Mouse (Mus musculus): Measurements from ENCODE around the gene Pramef17. TPM values are rescaled to one million over a fixed set of nuclear protein-coding genes. Genes with fewer than 3 reads are reported as not detected.
"Not testable (repeated sequence)": the region's sequence is repeated elsewhere in the genome, so short reads cannot be mapped to it uniquely, and the experiment has no call there.

The Pramef17 gene
- polyA plus RNA-seq (2014; fragmentation: Nextera tagmentation; extraction: Ambion mirVana), result not detected in 2 replicates

DNA sequence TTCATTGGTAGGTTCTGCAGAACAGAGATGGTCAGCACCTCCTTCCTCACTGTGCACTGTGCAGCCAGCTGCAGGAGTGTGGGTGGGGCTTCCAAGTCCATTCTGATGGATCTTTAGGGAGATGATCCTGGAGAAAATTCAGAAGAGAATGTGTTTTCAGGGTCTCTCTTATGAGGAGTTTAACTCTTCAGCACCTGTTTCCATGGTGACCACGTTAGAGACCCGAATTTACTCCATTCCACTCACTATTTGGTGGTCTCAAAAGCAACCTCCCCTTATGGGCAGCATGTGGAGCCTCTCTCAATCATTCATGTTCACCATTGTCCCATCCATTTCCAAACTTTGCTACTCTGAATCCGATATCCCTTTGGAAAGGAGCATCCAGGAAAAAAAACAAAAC, at the start of gene Pramef17:
Gene Pramef17 (minus strand): TSS at position 101 of the 400 bp plus-strand sequence.
- H3K4me2 ChIP-seq (replicated peaks); H3K27me3 ChIP-seq (ENCODE audit: control insufficient read depth, insufficient read depth, low read length); H3K27ac ChIP-seq; H3K4me3 ChIP-seq (replicated peaks; ENCODE audit: low read length); ATAC-seq (ENCODE audit: low FRiP score); DNase-seq (ENCODE audit: low spot score); H3K9ac ChIP-seq; H3K36me3 ChIP-seq (replicated peaks; ENCODE audit: control insufficient read depth, insufficient read depth); H3K4me1 ChIP-seq (replicated peaks; ENCODE audit: control insufficient read depth, insufficient read depth, low read length): not testable (repeated sequence)
- peaks cover 10% of the 10 kb centered on the region; the same call in 1 of the 2 replicates for H3K9me3 ChIP-seq (ENCODE audit: control insufficient read depth, low read length)
- WGBS, result 70% methylated on average over 3 of the region's 3 CpGs

DNA sequence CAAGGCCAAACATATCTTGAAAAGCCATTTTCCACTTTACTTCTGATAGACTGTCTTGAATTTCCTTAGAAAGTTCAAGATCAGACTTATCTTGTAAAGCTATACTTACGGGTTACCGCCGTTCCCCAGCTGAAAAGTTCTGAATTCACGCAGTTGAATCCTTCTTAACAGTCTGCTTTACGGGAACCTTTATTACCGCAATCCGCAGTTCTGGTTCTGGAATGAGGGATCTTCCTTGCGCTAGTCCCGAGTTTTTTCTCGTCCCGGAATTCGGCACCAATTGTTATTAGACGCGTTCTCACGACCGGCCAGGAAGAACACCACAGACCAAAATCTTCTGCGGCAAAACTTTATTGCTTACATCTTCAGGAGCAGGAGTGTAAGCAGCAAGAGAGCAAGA, 6.0 kb downstream of the Pramef17 start:
- not testable (repeated sequence) for H3K9ac ChIP-seq; ATAC-seq (ENCODE audit: low FRiP score); H3K4me1 ChIP-seq (replicated peaks; ENCODE audit: control insufficient read depth, insufficient read depth, low read length); H3K4me2 ChIP-seq (replicated peaks); DNase-seq (ENCODE audit: low spot score); H3K27ac ChIP-seq; H3K9me3 ChIP-seq (ENCODE audit: control insufficient read depth, low read length); H3K27me3 ChIP-seq (ENCODE audit: control insufficient read depth, insufficient read depth, low read length); H3K4me3 ChIP-seq (replicated peaks; ENCODE audit: low read length); H3K36me3 ChIP-seq (replicated peaks; ENCODE audit: control insufficient read depth, insufficient read depth)
- WGBS, result 98% methylated on average over 13 of the region's 17 CpGs

DNA sequence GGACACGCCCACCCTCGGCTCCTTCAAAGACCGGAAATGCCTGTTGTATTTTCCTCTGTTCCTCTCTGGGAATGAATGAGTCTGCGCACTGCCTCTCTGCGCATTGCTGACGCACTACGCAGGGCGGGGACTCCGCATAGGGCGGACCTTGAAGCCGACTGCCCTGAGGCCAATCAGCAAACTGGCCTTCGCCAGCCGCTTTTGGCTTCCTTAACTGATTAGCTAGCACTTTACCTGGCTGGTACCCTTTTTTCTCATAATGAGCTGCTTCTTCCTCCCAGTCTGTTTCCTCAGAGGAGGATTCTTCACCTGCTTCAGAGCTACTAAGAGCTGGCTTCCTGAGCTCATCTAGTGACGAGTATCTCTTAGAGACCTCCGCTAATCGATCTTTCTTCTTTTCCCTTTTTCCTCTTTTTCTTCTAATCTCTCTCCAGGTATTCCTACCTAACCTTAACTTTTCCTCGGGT, 6.7 kb downstream of the Pramef17 start:
- H3K36me3 ChIP-seq (replicated peaks; ENCODE audit: control insufficient read depth, insufficient read depth); ATAC-seq (ENCODE audit: low FRiP score); H3K27me3 ChIP-seq (ENCODE audit: control insufficient read depth, insufficient read depth, low read length); H3K9ac ChIP-seq; H3K4me3 ChIP-seq (replicated peaks; ENCODE audit: low read length); H3K27ac ChIP-seq; H3K9me3 ChIP-seq (ENCODE audit: control insufficient read depth, low read length); H3K4me2 ChIP-seq (replicated peaks); DNase-seq (ENCODE audit: low spot score); H3K4me1 ChIP-seq (replicated peaks; ENCODE audit: control insufficient read depth, insufficient read depth, low read length): not testable (repeated sequence)
- 94% methylated on average over 8 of the region's 17 CpGs for WGBS

DNA sequence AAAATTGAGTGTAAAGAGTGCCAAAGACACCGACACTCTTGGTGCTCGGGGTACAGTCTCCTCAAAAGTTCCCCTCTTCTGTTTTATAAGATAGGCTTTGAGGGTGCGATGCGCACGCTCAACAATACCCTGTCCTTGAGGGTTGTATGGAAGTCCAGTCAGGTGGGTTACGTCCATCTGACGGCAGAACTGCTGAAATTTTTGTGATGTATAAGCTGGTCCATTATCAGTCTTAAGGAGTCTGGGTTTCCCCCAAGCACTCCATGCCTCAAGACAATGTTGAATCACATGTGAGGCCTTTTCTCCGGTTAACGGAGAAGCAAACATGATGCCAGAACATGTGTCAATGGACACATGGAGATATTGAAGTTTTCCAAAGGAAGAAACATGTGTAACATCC, 8.4 kb downstream of the Pramef17 start:
- H3K36me3 ChIP-seq (replicated peaks; ENCODE audit: control insufficient read depth, insufficient read depth); H3K27ac ChIP-seq; ATAC-seq (ENCODE audit: low FRiP score); DNase-seq (ENCODE audit: low spot score); H3K4me1 ChIP-seq (replicated peaks; ENCODE audit: control insufficient read depth, insufficient read depth, low read length); H3K9me3 ChIP-seq (ENCODE audit: control insufficient read depth, low read length); H3K9ac ChIP-seq; H3K4me3 ChIP-seq (replicated peaks; ENCODE audit: low read length); H3K27me3 ChIP-seq (ENCODE audit: control insufficient read depth, insufficient read depth, low read length); H3K4me2 ChIP-seq (replicated peaks): not testable (repeated sequence)
- 90% methylated on average over 2 of the region's 9 CpGs for WGBS

DNA sequence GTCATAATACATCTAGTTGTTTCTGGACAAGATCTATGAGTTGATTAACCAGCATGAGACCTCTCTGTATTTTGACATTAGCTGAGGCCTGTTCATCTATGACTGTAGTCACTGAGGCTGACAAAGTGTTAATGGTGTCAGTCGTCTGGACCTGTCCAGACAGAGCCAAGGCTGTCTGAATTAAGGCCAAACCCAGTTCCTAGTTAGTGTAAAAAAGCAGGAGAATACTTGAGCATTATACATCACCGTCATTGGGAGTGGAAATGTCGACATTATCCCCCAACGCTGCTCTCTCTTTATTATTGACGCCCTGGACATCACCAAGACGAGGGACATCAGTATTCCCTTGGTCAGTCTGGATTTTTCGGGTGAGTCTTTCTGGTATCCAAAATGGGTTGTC, 9.0 kb downstream of the Pramef17 start:
- H3K4me1 ChIP-seq (replicated peaks; ENCODE audit: control insufficient read depth, insufficient read depth, low read length); H3K36me3 ChIP-seq (replicated peaks; ENCODE audit: control insufficient read depth, insufficient read depth); ATAC-seq (ENCODE audit: low FRiP score); H3K4me3 ChIP-seq (replicated peaks; ENCODE audit: low read length); H3K9me3 ChIP-seq (ENCODE audit: control insufficient read depth, low read length); H3K9ac ChIP-seq; H3K27me3 ChIP-seq (ENCODE audit: control insufficient read depth, insufficient read depth, low read length); H3K4me2 ChIP-seq (replicated peaks); DNase-seq (ENCODE audit: low spot score); H3K27ac ChIP-seq: not testable (repeated sequence)
- WGBS, result no CpG with 5 or more reads among the region's 7 CpGs

DNA sequence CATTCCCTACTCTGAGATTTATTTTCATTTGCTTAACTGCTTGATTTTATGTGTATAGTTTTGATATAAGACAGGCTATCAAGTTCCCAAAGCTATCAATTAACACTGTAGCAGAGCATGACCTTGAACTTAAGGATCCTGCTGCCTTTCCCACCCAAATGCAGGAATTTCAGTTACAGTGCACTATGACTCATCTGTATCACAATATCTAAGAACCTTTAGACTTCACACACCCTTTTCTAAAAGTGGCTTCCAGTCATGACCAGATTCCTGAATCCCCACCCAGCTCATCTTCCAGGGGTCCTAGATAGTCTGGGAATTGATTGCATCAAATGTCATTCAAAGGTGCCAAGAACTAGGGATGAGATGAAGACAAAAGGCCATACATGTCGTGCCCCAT, 10.7 kb downstream of the Pramef17 start:
- not testable (repeated sequence) for H3K4me1 ChIP-seq (replicated peaks; ENCODE audit: control insufficient read depth, insufficient read depth, low read length); DNase-seq (ENCODE audit: low spot score); H3K9ac ChIP-seq; H3K9me3 ChIP-seq (ENCODE audit: control insufficient read depth, low read length); H3K27ac ChIP-seq; ATAC-seq (ENCODE audit: low FRiP score); H3K4me3 ChIP-seq (replicated peaks; ENCODE audit: low read length); H3K36me3 ChIP-seq (replicated peaks; ENCODE audit: control insufficient read depth, insufficient read depth); H3K27me3 ChIP-seq (ENCODE audit: control insufficient read depth, insufficient read depth, low read length); H3K4me2 ChIP-seq (replicated peaks)
- 67% methylated on average over 1 of the region's 1 CpGs for WGBS

DNA sequence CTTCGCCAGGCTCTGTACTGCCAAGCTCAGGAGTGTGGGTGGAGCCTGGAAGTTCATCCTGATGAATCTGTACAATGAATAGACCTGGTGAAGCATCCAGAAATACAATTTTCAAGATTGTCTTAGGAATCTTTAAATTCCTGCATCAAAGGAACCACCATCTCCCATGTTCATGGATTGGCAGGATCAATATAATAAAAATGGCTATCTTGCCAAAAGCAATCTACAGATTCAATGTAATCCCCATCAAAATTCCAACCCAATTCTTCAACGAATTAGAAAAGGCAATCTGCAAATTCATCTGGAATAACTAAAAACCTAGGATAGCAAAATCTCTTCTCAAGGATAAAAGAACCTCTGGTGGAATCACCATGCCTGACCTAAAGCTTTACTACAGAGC, 27.3 kb downstream of the Pramef17 start, which contains the start of gene Gm13101:
Gene Gm13101 (minus strand): TSS at position 101 of the 400 bp plus-strand sequence.
- H3K4me1 ChIP-seq (replicated peaks; ENCODE audit: control insufficient read depth, insufficient read depth, low read length); H3K9me3 ChIP-seq (ENCODE audit: control insufficient read depth, low read length); H3K27me3 ChIP-seq (ENCODE audit: control insufficient read depth, insufficient read depth, low read length); ATAC-seq (ENCODE audit: low FRiP score); H3K9ac ChIP-seq; H3K36me3 ChIP-seq (replicated peaks; ENCODE audit: control insufficient read depth, insufficient read depth); DNase-seq (ENCODE audit: low spot score); H3K4me2 ChIP-seq (replicated peaks); H3K4me3 ChIP-seq (replicated peaks; ENCODE audit: low read length); H3K27ac ChIP-seq: not testable (repeated sequence)
- WGBS, result 30% methylated on average over 2 of the region's 2 CpGs

DNA sequence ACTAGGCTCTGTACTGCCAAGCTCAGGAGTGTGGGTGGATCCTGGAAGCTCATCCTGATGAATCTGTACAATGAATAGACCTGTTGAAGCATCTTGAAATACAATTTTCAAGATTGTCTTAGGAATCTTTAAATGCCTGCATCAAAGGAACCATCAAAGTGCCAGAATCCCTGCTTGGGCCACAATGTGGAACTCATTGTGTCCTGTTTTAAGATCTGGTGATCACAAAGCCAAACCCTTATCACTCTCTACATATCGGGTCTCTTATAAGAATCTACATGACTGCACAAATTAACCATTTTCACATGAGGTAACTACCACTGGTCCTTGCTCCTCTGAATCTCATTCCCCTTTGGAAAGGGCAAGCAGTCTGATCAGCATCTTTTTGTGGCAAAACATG, 43.3 kb downstream of the Pramef17 start, which contains the start of gene Pramef25:
Gene Pramef25 (minus strand): TSS at position 101 of the 400 bp plus-strand sequence.
- not testable (repeated sequence) for H3K4me1 ChIP-seq (replicated peaks; ENCODE audit: control insufficient read depth, insufficient read depth, low read length); H3K36me3 ChIP-seq (replicated peaks; ENCODE audit: control insufficient read depth, insufficient read depth); H3K4me2 ChIP-seq (replicated peaks); H3K27me3 ChIP-seq (ENCODE audit: control insufficient read depth, insufficient read depth, low read length); DNase-seq (ENCODE audit: low spot score); H3K4me3 ChIP-seq (replicated peaks; ENCODE audit: low read length); ATAC-seq (ENCODE audit: low FRiP score); H3K27ac ChIP-seq; H3K9ac ChIP-seq
- H3K9me3 ChIP-seq (ENCODE audit: control insufficient read depth, low read length), result peaks cover 13% of the 10 kb centered on the region; the same call in 1 of the 2 replicates
- 90% methylated on average over 1 of the region's 1 CpGs for WGBS

Measured in hindbrain, embryonic 14.5 days (tissue).